Mouse (Mus musculus) bone marrow macrophage, adult 2 months (primary cell): ENCODE measurements at regions not wholly inside any gene's neighbourhood (a gene's known extent, or its start where the extent isn't known, plus 50 kb on each side); places are given as distances from the start of the nearest gene placed in this dataset.
"Not testable (repeated sequence)": the region's sequence is repeated elsewhere in the genome, so short reads cannot be mapped to it uniquely, and the experiment has no call there.

Experiments
- H3K27ac ChIP-seq: 2 replicates; pipeline ENCODE4 v1.5.1; 2012; ENCODE audit warnings: low read depth, low read length; ENCODE audit not compliant: insufficient read depth
- H3K4me1 ChIP-seq: 2 replicates; pipeline ENCODE4 v1.6.1; 2012; ENCODE audit warnings: low read length; ENCODE audit not compliant: control insufficient read depth, insufficient read depth
- H3K4me3 ChIP-seq: 2 replicates; pipeline ENCODE4 v1.5.1; 2012; ENCODE audit warnings: mild to moderate bottlenecking, low read length, moderate library complexity; ENCODE audit not compliant: insufficient read depth
- CTCF ChIP-seq: IDR thresholded peaks from 2 replicates; pipeline ENCODE4 v1.5.1; 2012; ENCODE audit warnings: low read depth, mild to moderate bottlenecking, low read length, moderate library complexity
- POLR2A ChIP-seq: IDR thresholded peaks from 2 replicates; pipeline ENCODE4 v1.6.1; 2012; ENCODE audit warnings: mild to moderate bottlenecking, low read depth, low read length, borderline replicate concordance

- Histone ChIP-seq H3K4me3 (no peak overlapping the region), H3K27ac (no peak overlapping the region), H3K4me1 (no peaks in the 10 kb centered on the region)
- no peak for TF ChIP-seq POLR2A
Measured at GRCm38 (mm10) chr11:16606435-16607214, 98.3 kb upstream of the Sec61g start.

GRCm38 (mm10) chr11:16607900-16608422 is 99.7 kb upstream of the Sec61g start:
- H3K4me1 ChIP-seq, H3K4me3 ChIP-seq, H3K27ac ChIP-seq: not testable (repeated sequence)

- Histone ChIP-seq H3K27ac (no peak overlapping the region), H3K4me3 (no peak overlapping the region), H3K4me1 (no peaks in the 10 kb centered on the region)
- TF ChIP-seq POLR2A = no peak
- no peak for TF ChIP-seq CTCF
Measured at GRCm38 (mm10) chr11:16611741-16612140, 103.5 kb upstream of the Sec61g start.

GRCm38 (mm10) chr11:16612524-16612923 is 104.2 kb upstream of the Sec61g start:
- H3K27ac ChIP-seq = no peak overlapping the region
- TF ChIP-seq POLR2A (no peak), CTCF (no peak)
- H3K4me3 ChIP-seq = no peak overlapping the region
- H3K4me1 ChIP-seq = no peaks in the 10 kb centered on the region

GRCm38 (mm10) chr11:16619736-16620135 is 111.5 kb upstream of the Sec61g start:
- Histone ChIP-seq H3K4me3 (no peak overlapping the region), H3K27ac (no peak overlapping the region), H3K4me1 (no peaks in the 10 kb centered on the region)
- TF ChIP-seq POLR2A (no peak), CTCF (no peak)

GRCm38 (mm10) chr11:16623694-16624093 is 115.4 kb upstream of the Sec61g start:
- Histone ChIP-seq H3K27ac (no peak overlapping the region), H3K4me3 (no peak overlapping the region), H3K4me1 (no peaks in the 10 kb centered on the region)
- TF ChIP-seq CTCF (no peak), POLR2A (no peak)

- TF ChIP-seq POLR2A = no peak
- TF ChIP-seq CTCF = no peak
- Histone ChIP-seq H3K4me3 (no peak overlapping the region), H3K27ac (no peak overlapping the region), H3K4me1 (peaks cover 4% of the 10 kb centered on the region)
Measured at GRCm38 (mm10) chr11:16627294-16628085, 119.2 kb upstream of the Sec61g start.

GRCm38 (mm10) chr11:16629410-16630129 is 121.3 kb upstream of the Sec61g start:
- no peak for TF ChIP-seq CTCF
- TF ChIP-seq POLR2A = no peak
- Histone ChIP-seq H3K4me1 (peaks cover 4% of the 10 kb centered on the region), H3K27ac (no peak overlapping the region), H3K4me3 (no peak overlapping the region)

GRCm38 (mm10) chr11:16635796-16636195 is 116.2 kb upstream of the Egfr start:
- H3K27ac ChIP-seq, H3K4me3 ChIP-seq, H3K4me1 ChIP-seq: not testable (repeated sequence)

GRCm38 (mm10) chr11:16637679-16638078 is 114.3 kb upstream of the Egfr start:
- TF ChIP-seq CTCF (no peak), POLR2A (no peak)
- Histone ChIP-seq H3K27ac (no peak overlapping the region), H3K4me1 (peaks cover 4% of the 10 kb centered on the region), H3K4me3 (no peak overlapping the region)
